Mouse (Mus musculus) liver, embryonic 14.5 days (tissue): ENCODE measurements around the gene Tnfsf9.

Experiments
- CTCF ChIP-seq: IDR thresholded peaks from 2 replicates; pipeline ENCODE4 v1.5.1; 2016; ENCODE audit warnings: antibody characterized with exemption, low read depth, control low read depth
- EP300 ChIP-seq: IDR thresholded peaks from 2 replicates; pipeline ENCODE4 v1.6.1; 2016; ENCODE audit warnings: antibody characterized with exemption, low read depth

GRCm38 (mm10) chr17:57094222-57094621 lies 10.9 kb upstream of the Tnfsf9 start:
- no peak for TF ChIP-seq CTCF
- TF ChIP-seq EP300 = no peak
